Mouse (Mus musculus): ENCODE measurements around the gene Mdk.

Mdk gene

DNA sequence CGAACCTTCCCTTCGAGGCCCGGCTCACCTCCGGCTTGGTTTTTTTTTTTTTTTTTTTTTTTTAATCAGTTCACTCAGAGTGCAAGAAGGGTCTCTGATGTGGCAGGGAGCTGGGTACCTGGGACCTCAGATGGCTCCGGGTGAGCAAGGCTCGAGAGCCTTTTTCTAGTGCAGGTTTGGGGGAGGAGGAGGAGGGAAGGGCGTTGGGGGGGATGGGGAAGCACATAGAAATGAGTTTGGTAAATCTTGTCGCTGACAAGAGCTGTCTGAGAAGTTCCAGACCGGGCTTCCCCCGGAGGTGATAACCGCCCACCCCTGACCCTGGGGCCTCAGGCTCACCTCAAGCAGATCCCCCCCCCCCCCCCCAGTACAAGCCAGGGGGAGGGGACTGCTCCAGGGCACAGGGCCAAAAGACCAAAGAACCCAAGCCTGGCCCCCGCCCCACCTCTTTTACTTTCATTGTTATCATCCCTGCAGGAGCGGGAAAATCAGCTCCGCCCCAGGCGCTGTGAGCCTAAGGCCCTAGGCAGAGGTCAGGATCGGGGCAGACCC lies at the start of gene Mdk:
Gene Mdk, minus strand, starts transcription at position 138 of the 552 bp plus-strand sequence.
- no peak for DNase-seq

DNA sequence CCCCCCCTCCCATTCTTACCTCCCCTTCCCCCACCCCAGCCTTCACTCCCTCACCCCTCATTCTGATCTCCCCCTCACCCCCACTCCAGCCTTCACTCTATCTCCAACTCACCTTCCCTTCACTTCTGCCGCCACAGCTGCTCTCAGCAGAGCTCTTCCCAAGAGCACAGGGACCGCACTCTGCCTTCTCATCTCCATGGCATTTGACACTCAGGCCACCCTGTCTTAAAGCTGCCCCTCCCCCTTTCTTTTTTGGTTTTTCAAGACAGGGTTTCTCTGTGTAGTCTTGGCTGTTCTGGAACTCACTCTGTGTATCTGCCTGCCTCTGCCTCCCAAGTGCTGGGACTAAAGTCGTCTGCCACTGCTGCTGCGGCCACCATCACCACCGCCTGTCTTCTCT lies 48.7 kb upstream of the Mdk start:
- DNase-seq: no peak

DNA sequence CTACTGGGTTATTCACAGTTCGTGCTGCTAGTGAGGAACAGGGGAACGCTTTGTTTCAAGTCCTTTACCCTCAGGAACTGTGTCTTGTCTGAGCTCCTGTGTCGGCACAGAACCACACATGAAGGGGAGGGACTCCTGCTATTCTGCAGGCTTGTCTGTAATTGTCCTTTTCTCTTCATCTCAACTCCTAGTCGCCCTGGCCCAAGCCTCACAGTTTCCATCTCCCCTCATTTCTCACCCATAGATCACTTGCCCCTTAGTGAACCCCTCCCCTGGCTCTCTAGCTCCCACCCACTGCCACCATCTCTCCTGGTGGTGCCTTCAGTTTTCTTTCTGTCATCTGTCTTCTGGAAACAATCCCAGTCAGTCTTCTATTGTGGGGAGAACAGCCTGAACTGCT lies 48.1 kb upstream of the Mdk start:
- no peak for DNase-seq

DNA sequence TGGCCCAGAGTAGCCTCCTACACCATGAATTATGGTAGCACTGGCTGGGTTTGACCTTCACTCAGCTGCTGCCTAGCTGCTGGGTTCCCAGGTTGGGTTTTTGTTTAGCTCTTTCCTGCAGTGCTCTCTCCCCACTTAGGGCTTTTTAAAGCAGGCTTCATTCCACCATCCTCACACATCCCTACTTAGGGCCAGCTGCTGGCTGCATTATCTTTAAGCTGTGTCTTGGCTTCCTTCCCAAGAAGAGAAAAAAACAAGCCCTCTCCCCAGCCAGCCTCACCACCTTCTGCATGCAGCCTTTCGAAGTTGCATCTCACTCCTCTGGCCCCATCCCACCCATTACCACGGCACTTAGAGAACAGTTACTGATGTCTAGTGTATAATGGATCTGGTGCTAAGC lies 46.5 kb upstream of the Mdk start:
- DNase-seq: no peak

DNA sequence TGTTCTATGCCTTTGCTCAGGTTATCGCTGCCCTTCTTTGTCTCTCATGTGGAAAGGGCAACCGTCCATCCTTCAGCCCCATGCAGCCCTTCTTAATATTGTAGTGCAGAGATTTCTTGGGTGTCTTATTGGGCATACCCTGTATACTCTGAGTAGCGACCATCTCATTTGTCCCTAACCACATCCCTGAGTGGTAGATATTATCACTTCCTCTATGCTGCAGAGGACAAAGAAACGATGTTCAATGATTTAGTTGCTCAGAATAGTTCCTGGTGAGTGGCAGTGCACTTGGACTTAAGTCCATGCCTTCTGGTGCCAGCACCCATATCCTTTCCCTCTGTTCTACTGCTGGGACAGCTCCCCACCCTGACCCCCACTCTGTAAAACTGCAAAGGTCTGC lies 45.9 kb upstream of the Mdk start:
- DNase-seq: no peak

DNA sequence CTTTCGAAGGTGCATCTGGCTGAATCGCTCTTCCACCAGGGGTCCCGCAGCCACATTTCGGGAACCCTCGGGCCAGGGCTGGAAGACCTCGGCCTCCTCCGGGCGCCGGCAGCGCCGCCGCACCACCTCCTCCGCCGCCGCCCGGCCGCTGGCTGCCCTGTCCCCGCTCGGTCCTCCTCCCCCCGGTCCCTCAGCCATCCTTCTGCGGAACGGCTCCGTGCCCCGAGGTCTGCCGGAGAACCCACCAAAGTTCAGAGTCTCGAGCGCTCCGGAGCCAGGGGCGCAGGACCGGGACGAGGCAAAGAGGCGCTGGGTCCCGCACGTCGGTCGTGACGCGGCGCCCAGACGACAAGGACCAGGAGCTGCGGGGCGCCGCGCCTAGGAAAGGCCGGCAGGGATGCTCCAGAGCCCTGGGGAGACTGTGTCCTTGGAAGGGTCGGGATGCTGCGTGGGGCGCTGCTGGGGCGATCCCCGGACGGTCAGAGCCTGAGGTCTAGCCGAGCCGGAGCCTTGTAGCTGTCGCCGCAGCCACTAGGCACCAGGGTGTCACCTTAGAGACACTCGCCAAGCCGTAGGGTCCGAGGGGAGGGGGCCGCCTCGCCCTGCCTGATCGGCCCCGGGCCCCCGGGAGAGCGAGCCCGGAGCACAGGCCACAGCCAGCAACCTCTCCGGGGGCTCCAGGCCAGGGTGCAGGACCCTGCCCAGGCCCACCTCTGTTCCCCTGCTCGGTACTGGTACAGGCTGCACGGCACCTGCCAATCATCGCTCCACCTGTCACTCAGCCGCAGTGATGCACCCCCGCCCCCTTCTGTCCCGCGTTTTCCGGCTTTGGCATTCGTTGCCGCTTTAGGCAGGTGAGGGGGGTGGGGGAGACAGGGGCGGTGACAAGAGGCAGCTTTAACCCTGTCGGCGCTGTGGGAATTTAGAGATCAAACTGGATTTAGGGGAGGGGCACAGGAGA lies 43.8 kb upstream of the Mdk start, which contains the start of gene Dgkz:
Gene Dgkz, minus strand, starts transcription at position 284 of the 961 bp plus-strand sequence.
- DNase-seq: no peak

DNA sequence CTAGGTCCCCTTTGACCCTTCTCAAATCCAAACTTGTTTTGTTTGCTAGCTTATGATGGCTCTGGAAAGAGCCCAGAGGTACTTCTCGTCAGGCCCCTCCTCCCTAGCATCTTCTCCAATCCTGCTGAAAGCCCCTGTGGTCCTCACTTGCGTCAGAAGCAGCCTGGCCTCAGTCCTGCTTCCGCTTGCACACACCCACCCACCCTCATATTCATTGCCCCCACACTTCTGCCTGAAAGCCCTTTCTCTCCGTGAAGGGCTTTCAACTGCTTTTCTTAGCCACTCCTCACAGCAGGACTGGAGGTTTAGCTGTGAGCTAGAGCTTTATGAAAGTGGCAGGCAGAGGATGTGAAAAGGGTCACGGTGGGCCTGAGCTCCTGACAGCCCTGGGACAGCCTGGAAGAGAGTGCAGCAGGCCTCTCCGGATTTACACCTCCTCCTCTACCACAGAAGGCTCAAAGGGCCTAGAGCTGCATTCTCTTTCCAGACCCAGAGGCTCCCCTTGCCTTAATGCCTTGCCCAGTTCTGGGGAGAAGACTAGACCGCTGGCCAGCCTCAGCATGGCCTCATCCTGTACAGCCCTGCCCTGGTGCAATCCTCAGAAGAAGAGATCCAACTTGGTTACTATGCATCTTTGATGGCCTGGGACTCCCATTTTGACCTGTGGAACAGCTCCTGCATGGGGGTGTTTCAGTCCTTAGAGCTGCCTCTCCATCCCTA lies 41.5 kb upstream of the Mdk start:
- DNase-seq: no peak

DNA sequence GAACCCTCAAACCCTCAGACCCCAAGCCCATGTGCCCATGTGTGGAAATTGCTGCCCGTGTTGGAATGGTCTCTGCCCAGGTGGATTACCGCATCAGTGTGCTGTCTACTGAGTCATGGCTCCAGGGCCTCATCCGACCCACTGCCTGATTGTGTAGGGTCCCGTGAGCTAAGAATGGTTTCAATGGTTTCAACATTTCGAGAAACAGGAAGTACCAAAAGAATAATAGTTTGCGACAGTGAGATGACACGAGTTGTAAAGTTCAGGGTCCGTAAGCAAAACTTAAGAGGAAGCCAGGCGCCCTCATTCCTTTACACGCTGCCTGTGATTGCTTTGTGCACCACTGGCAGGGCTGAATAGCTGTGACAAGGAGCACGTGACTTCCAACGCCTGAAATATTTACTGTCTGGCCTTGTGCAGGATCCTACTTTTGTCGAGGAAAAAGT lies 40.0 kb upstream of the Mdk start:
- DNase-seq: no peak

DNA sequence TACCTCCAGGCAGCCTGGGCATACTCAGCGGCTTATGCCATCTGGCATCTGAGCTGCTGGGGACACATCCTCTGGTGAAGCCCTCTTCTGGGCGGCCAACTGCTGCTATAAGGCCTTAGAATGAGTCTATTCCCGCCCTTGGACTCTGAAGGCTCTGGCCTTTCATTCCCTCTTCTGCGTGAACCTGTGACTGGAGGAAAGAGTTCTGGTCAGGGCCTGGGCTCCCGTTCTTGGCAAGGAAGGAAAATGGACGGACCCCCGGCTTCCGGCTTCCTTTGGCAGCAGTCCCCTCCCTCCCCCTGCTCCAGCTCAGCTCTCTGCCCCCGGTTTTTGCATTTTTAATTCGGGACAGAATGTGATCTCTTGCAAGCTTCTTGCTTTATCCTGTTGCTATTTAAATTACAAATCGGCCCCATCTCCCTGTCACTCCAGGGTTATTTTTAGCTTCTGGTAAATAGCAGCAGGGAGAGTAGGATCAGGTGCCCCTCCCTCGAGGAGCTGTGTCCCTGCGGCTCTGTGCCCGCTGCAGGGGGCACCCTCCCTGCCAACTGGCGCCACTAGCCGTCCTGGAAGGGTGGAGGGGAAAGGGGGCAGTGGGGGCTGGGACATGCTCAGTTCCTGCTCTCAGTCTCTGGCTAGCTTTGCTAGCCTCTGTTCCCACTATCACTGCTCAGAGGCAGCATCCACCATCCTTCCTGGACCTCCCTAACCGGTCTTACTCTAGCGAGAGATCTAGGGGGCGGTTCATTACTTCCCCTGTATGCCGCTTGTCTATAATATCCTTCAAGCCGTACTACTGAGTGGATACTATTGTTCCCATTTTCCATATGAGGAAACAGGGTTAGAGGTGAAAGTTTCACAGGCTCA lies 39.4 kb upstream of the Mdk start:
- DNase-seq: peak; percentile 82

DNA sequence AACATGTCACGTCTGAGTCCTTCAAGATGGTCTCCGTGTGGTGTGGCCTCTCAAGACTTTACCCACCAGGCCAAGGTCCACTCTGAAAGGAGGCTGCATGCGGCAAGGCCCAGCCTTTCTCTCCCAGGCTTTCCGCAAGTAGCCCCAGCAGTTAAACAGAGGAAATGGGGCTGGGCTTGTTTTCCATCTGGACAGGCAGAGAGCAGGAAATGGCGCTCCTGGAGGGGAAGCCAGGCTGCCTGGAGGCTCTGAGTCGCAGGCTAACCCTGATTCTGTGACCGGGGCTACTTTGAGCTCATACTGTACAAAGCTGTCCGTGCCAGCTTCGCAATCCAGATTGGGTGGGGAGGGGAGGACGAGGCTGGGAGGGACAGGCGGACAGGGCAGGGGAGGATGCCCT lies 35.9 kb upstream of the Mdk start:
- no peak for DNase-seq

DNA sequence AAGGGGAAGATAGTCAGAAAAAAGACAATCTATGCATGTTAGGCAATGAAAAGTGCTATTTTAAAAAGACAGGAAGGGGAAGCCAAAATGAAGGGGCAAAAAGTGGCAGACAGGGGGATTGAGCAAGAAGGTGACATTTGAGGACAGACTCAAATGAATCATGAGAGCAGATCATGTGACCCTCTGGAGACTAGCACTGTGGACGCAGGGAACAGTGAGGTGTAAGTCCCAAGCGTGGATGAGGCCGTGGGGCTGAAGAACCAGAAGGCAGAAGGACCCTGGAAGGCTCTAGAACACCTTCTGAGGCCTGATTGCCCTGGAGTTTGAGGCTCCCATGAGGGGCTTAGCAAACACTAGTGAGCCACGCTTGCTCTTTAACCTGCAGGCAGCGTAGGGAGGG lies 34.3 kb upstream of the Mdk start:
- no peak for DNase-seq

DNA sequence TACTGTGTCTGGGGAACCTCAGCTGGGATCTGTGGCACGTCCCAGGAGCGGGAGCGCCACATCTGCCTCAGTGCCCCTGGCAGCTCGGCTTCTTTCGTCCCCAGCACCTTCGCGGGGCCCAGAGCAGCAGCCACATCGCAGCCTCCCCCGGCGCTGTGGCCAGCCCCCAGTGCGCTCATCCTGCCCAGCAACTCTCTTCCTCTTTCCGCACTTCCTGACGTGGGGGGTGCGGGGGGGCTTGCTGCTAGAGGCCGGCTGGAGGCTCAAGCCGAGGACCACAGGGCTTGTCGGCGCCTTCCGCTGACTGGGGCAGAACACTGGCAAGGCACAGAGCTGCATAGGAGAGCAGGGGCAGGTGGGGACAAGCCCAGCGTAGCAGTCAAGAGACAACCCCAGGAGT lies 33.3 kb upstream of the Mdk start:
- peak; percentile 84 for DNase-seq

DNA sequence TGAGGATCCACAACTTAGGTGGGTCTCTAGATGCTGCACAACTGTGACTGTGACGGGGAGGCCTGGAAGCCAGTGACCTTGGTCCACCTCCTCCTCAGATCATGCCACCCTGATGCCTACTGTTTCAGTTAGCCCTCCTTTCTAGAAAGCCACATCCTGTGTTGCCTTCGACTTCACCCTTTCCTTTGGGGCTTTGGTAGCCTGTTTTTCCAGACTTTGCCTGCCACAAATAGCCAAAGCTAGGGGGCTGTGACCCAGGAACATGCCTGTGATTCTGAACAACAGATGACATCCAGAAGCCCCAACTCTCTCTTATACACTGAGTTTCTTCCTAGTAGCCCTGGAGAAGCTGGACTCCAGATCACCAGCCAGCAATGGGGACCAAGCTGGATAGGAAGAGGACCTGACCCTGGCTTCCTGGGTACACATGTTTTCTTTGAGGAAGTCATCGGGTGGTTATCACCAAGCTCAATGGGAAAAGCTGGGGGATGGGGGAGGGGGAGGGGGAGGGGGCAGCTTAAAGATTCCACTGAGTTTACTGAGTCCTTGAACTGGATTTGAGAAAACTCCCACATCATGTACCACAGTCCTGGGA lies 32.6 kb upstream of the Mdk start:
- no peak for DNase-seq

DNA sequence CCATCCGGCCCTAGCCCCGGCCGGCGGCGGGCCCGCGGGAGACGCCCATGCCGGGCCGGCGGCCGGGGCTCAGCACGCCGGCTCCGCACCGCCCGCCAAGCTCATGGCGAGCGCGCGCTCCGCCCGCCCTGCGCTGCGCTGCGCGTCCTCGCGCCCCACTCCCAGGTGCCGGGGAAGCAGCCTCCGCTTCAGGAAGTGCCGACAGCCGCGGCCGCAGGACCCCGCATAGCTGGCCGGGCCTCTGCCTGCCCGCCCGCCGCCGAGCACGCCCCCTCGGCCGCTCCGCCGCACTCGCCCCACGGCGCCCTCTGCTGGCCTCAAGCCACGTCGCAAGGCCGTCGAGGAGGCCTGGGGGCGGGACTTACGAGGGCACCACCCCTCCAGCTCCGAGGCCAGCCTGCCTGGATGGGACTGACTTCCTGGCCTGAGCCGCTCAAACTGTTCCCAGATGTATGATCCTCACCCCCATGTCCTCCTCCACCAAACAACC lies 31.4 kb upstream of the Mdk start:
- DNase-seq: peak; percentile 95

DNA sequence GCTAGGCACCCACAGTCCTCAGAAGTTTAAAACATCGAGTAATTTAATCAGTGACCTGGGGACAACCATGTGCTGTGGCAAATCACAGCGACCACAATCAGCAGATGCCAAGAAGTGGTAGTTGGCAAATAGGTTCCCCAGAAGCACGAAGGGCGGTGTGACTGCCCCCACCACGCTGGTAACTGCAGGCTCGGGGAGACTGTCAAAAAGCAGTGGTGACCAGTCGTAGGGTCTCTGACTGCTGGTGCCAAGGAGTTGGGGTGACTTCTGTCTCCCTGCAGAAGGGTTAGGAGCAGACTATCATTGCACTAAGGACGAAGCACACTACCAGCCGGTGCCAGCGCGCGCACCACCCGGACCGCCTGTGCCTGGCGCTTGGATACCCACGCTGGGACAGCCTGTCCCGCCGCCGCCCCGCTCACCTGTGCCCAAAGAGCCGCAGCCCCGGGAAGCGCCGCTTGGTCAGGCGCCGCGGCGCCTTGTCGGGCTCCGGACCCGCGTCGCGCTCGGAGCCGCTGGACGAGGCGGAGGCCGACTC lies 30.8 kb upstream of the Mdk start:
- no peak for DNase-seq

DNA sequence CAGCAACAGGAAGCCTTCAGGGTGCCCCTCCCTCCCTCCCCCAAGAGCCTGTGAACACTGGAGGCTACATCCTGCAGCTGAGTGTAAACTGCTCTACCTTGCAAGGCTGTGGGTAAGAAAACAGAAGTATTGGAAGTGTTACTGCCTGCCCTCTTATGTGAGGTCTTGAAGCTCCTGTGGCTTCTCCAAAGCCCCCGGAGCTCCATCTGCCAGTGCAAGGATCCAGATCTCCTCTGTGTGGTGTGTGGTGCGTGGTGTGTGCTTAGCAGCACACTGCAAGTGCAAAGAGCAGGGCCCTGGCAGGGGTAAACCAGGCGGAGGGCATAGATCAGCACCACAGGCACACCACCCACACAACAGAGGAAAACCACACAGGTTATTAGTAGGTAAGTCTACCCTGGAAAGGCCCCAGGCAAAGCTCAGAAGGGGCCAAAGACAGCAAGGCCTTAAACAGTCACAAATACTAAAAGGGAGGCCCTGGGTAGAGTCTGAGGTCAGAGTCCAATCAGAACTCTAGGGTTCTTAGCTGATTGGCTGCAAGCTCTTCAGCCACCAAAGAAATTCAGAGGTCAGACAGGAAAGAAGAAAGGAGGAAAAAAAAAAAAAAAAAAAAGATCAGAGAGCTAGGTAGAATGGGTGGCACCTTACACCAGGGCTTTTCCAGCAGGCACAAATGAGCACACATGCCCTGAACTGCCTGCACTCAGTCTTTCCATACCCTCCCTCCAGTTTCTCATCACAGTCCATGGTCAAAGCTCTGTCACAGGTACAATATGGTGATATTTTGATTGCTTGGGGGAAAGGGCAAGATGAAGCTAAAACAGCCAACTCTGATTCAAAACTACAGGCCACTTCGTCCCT lies 30.0 kb upstream of the Mdk start:
- no peak for DNase-seq

DNA sequence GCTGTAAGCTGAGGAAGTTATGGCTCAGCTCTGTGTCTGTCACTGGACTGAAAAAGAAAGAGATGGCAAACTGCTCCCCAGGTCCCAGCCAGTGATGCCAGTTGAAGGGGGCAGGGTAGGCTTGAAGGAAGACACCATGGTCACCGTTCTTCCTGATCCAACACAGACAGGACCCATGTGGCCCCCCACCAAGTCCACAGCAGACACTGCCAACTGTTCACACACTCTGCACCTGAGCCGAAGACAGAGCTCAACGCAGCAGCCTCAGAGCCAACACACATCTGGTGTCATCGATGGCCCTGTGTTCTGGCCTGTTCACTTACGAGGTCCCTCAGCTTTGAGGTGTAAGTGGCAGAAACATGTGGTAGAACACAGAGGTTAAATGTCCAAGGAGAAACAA lies 28.4 kb upstream of the Mdk start:
- no peak for DNase-seq

DNA sequence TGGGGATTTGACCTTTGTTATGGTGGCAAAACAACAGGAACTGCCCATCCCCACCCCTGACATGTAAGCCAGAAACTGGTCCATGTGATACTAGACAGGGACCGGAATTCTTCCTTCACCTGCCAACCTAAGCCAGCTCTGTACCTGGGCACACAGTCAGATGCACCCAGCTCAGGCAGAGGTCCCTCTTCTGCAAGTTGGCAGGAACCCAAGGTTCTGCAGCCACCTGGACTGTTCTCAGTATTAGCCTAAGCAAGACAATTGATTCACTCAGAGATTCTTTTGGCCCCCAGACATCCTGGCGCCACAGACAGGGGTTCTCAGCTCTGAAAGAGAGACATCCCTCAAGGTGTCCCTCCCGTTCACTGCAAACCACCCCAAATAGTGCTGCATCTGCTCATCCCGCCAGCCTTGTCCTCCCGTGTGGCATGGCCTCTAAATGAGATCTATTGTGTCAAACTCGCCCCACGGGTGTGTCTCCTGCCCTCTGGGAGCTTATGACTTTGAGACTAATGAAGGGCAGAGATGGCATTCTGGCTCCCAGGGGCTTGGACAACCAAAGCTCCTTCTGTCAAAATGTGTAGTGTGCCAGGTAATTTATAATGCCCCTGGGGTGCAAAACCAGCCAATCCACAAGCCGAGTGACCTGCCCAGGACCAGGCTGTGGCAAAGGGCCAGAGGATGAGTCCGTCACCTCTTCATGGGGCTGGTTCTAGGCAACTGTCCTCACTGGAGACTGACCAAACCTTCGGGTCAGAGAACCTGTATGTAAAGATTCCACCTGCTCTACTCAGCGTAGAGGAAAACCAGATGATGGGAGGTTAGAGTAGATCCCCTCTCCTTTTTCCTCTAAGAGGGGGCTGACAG lies 27.7 kb upstream of the Mdk start:
- DNase-seq: no peak

DNA sequence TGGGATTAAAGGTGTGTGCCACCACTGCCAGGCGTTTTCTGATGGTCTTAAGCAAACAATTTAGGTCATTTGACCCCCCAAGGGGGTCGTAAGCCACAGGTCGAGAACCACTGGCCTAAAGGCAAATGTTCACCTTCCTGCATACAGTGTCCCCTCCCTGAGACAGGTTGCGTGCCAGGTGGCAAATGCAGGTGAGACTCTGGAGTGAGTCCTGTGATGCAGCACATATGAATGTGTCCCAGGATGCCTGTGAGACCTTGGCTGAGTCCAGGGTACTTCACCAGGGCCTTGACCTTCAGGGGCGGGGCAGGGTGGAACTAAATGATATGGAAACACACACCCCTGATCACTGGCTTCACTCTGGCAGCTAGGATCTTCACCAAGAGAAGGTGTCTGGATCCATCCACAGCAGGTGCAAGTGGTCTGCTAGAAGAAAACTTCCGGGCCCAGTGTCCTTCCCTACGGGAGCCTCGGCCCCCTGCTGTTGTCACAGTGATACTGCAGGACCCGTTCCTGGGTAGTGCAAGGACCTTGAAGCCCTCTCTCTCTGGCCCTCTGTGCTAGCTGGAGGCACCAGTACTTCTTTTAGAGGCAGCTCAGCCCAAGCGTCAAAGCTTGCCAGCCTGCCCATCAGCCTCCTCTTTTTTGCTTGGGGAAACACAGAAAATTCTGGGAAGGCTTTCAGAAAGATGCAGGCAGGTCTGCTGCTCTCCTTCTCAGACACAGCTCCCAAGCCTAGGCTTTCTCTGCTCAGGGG lies 26.8 kb upstream of the Mdk start:
- DNase-seq: no peak

All from layer of hippocampus, adult 9-11 months (tissue).